8 mouse cellular contexts compared by ENCODE assay signal in genomic region chr2:125858521-125859280, GRCm38 (mm10). TPM values are rescaled to one million over a fixed set of nuclear protein-coding genes. Genes with fewer than 3 reads are reported as not detected.
A peak's percentile ranks its signal among the peaks of the same experiment; 100 is the strongest.
DNase-seq lines count a peak whose midpoint lies in the region; ATAC-seq lines count a peak whose summit lies in the region.

Galk2 (plus strand) TSS chr2:125859109.
Cops2 (minus strand) TSS chr2:125859139.

- DNase-seq in adipocyte (ENCODE audit: low spot score) = peak; percentile 99
- DNase-seq in embryo, embryonic 10 days (ENCODE audit: low spot score) = peak; percentile 95
- peak; percentile 86 for DNase-seq in gastrocnemius, postnatal 10 days
- peak; percentile 98 for DNase-seq in induced T-regulatory cell, adult 2 months (ENCODE audit: low read depth)
- peak; percentile 85 to 97 for DNase-seq in left cerebral cortex, adult 9 months (ENCODE audit: low spot score in 2 of 2)
- peak; percentile 95 for DNase-seq in right cerebral cortex, postnatal 14 days
- DNase-seq in urinary bladder, postnatal 36 days (ENCODE audit: low spot score in 2 of 2) = peak; percentile 91 to 93

- peak; percentile 99 for ATAC-seq in megakaryocyte progenitor cell, adult 5-6 weeks (replicated peaks; ENCODE audit: poor library complexity)

RNA-seq across cellular contexts. Expression of gene Galk2, which starts in this region (rescaled TPM):
- 10 to 100 TPM; 11.0 to 11.5 TPM for total RNA-seq in gastrocnemius, postnatal 10 days (2021)
- total RNA-seq in megakaryocyte progenitor cell, adult 5-6 weeks (2015) = 24.3 and 24.6 TPM in 2 replicates
- 44.9 and 63.8 TPM in 2 replicates for total RNA-seq in megakaryocyte progenitor cell, adult 5-6 weeks (2017)

RNA-seq across cellular contexts. Expression of gene Cops2, which starts in this region (rescaled TPM):
- 100 to 1,000 TPM in 1 of 2 experiments, 10 to 100 TPM in 1; 97.8 to 109 TPM for total RNA-seq in gastrocnemius, postnatal 10 days (2021)
- total RNA-seq in megakaryocyte progenitor cell, adult 5-6 weeks (2015) = 111 and 131 TPM in 2 replicates
- total RNA-seq in megakaryocyte progenitor cell, adult 5-6 weeks (2017) = 172 and 218 TPM in 2 replicates

Comparison
In these comparisons a context has a peak if more than half of its experiments do, and no peak if none do; other contexts are left out.
1. Peak in every context shown above with its lines: DNase-seq and ATAC-seq.